Mouse (Mus musculus) heart, embryonic 14.5 days (tissue): ENCODE results near the gene Epn3. TPM values are rescaled to one million over a fixed set of nuclear protein-coding genes. Genes with fewer than 3 reads are reported as not detected.

Experiments
- ATAC-seq: fragments of 200-750 bp; cut with Nextera tagmentation; 2 replicates; pipeline ENCODE4 v1.8.0; 2017; ENCODE audit warnings: low read depth, moderate TSS enrichment; ENCODE audit not compliant: insufficient number of reproducible peaks, insufficient read depth, low FRiP score
- H3K27ac ChIP-seq, 2 experiments: fragments of 200-500 bp in 1 of 2; fragments of 300-500 bp in 1 of 2; sonication (generic) in 1 of 2; replicated peaks in 1 of 2; 2 replicates each; pipeline ENCODE4 v1.5.1; 2012 to 2014; ENCODE audit warnings: low read depth in 2 of 2, low read length in 2 of 2, control low read depth in 1 of 2, mild to moderate bottlenecking in 1 of 2, mixed read lengths in 1 of 2; ENCODE audit not compliant: control insufficient read depth in 1 of 2, insufficient read depth in 1 of 2
- H3K27me3 ChIP-seq: fragments of 300-500 bp; sonication (generic); 2 replicates; pipeline ENCODE4 v1.6.1; 2014; ENCODE audit warnings: mild to moderate bottlenecking, low read length, control low read depth; ENCODE audit not compliant: control insufficient read depth, insufficient read depth
- H3K36me3 ChIP-seq: fragments of 300-500 bp; sonication (generic); 2 replicates; pipeline ENCODE4 v1.6.1; 2014; ENCODE audit warnings: mild to moderate bottlenecking, control low read depth, low read length, mixed read lengths; ENCODE audit not compliant: control insufficient read depth, insufficient read depth
- H3K4me1 ChIP-seq, 2 experiments: fragments of 200-500 bp in 1 of 2; fragments of 300-500 bp in 1 of 2; sonication (generic) in 1 of 2; 2 replicates each; pipeline ENCODE4 v1.6.1; 2012 to 2014; ENCODE audit warnings: low read length in 2 of 2, control low read depth in 1 of 2, mixed read lengths in 1 of 2; ENCODE audit not compliant: control insufficient read depth in 2 of 2, insufficient read depth in 2 of 2
- H3K4me2 ChIP-seq: fragments of 300-500 bp; sonication (generic); 2 replicates; pipeline ENCODE4 v1.6.1; 2014; ENCODE audit warnings: mild to moderate bottlenecking, low read length
- H3K4me3 ChIP-seq, 2 experiments: fragments of 200-500 bp in 1 of 2; fragments of 300-500 bp in 1 of 2; sonication (generic) in 1 of 2; 2 replicates each; pipeline ENCODE4 v1.5.1; 2012 to 2014; ENCODE audit warnings: low read length in 2 of 2, mild to moderate bottlenecking in 2 of 2, control low read depth in 1 of 2, low read depth in 1 of 2, moderate library complexity in 1 of 2; ENCODE audit not compliant: control insufficient read depth in 1 of 2, insufficient read depth in 1 of 2
- H3K9ac ChIP-seq: fragments of 300-500 bp; sonication (generic); 2 replicates; pipeline ENCODE4 v1.6.1; 2014; ENCODE audit warnings: mild to moderate bottlenecking, low read length
- H3K9me3 ChIP-seq: fragments of 300-500 bp; sonication (generic); 2 replicates; pipeline ENCODE4 v1.6.1; 2016; ENCODE audit warnings: low read length, control low read depth; ENCODE audit not compliant: control insufficient read depth
- WGBS: fragments of 180-500 bp; shearing (Covaris S2); extraction: QIAGEN DNeasy Blood & Tissue Kit; methylation state at CpG from one replicate; pipeline ENCODE4 v1.1.7; 2014; 5-methylcytosine and 5-hydroxymethylcytosine counted together
- polyA plus RNA-seq: library from polyadenylated mRNA; unstranded; fragments of >200 nt; fragmentation: Nextera tagmentation; extraction: Ambion mirVana; gene quantifications from 2 replicates; pipeline ENCODE4 v1.2.1, GENCODE M21; 2014

The Epn3 gene
- polyA plus RNA-seq, 1 experiment from 2014 or later, result 11.4 TPM

DNA sequence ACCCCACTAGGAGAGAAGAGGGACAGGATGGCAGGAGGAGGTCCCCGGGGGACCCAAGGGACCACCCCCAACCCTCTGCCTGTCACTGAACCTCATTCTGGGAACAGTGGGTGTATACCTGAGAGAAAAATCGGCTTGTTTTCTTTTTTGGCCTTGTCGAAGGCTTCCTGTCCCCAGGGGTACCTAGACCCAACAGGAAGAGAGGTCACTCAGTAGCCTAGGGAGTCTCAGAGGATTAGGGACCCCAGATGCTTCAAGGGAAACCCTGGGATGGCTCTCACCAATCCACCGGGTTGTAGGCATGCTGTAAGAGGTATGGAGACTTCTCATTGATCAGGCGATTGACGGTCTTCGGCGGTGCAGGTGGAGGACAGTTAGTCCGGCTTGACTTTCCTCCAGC, 15.1 kb downstream of the Epn3 start:
- Histone ChIP-seq H3K27ac (no peak overlapping the region), H3K36me3 (no peaks in the 10 kb centered on the region), H3K4me3 (no peak overlapping the region), H3K4me1 (peaks cover 0 to 3% of the 10 kb centered on the region in 2 experiments; a peak in 1 of 4 replicates), H3K4me2 (no peak overlapping the region), H3K27me3 (peaks cover 13% of the 10 kb centered on the region), H3K9me3 (no peaks in the 10 kb centered on the region), H3K9ac (no peak overlapping the region)
- no peak for ATAC-seq
- 87% methylated on average over 9 of the region's 9 CpGs for WGBS

DNA sequence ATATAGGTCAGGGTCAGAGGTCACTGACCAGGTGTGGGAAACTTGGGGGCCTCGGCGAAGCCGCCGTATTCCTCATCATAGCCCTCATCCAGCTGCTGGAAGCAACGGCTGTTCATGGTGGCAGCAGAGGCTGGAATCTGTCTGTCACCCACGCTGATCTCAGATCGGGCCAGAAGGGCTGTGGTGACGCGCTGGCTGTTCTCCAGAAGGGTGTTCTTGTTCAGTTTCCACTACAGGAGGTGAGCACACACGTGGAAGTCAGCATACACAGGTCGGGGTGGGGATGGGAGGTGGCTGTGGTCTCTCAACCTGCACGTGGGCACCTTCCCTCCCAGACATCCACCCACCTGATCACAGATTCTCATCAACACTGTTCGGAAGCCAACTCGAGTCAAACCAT, 15.9 kb downstream of the Epn3 start:
- H3K9ac ChIP-seq, result no peak overlapping the region
- H3K9me3 ChIP-seq, result no peaks in the 10 kb centered on the region
- H3K36me3 ChIP-seq, result no peaks in the 10 kb centered on the region
- no peak overlapping the region for H3K27ac ChIP-seq
- 0 out of 4 replicates have a peak, but pooled peaks cover 0 to 3% of the 10 kb centered on the region in 2 experiments for H3K4me1 ChIP-seq
- ATAC-seq, result no peak
- 74% methylated on average over 14 of the region's 14 CpGs for WGBS
- no peak overlapping the region for H3K4me3 ChIP-seq
- no peak overlapping the region for H3K4me2 ChIP-seq
- H3K27me3 ChIP-seq, result peaks cover 16% of the 10 kb centered on the region

DNA sequence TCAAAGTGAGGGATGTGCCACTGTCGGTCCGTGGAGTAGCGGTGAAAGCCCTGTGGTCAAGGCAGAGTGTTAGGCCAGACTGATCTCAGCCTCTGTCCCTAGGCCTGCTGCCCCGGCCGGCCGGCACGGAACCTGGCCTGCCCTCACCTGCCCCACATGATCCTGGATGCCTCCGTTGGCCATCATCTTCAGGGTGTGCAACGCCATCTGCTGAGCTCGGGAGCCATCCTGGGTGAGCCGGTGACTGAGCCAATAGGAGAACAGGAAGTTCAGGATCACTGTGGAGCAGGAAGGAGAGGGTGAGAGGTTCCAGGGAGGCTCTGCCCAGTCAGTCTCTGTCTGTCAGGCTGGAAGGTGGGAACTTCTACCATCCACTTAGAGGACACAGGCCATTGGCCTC, 16.3 kb downstream of the Epn3 start:
- 75% methylated on average over 11 of the region's 11 CpGs for WGBS
- ATAC-seq, result no peak

DNA sequence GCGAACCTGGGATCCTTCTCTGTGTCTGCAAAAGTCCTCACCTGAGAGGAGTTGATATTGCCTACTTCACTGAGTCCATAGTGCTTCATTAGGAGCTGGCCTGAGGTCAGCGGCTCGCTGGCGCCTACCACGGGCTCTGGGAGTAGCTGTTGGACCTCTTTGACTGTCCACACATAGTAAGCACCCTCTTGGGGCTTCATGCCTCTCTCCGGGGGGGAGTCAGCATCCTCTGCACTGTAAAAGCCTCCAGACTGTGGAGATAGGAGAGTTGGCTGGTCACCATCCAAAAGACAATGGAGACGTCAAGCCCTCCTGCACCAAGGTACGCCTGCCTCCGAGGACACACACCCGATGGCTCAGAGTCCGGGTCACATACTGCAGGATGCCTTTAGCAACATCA, 17.0 kb downstream of the Epn3 start:
- no peak overlapping the region for H3K9ac ChIP-seq
- H3K36me3 ChIP-seq, result no peaks in the 10 kb centered on the region
- 0 out of 4 replicates have a peak, but pooled peaks cover 0 to 3% of the 10 kb centered on the region in 2 experiments for H3K4me1 ChIP-seq
- H3K9me3 ChIP-seq, result no peaks in the 10 kb centered on the region
- WGBS, result 92% methylated on average over 11 of the region's 11 CpGs
- peaks cover 27% of the 10 kb centered on the region for H3K27me3 ChIP-seq
- no peak overlapping the region for H3K4me3 ChIP-seq
- no peak for ATAC-seq
- no peak overlapping the region for H3K27ac ChIP-seq
- no peak overlapping the region for H3K4me2 ChIP-seq

More for the DNA sequence above, 16.3 kb downstream of the Epn3 start:
- no peaks in the 10 kb centered on the region for H3K36me3 ChIP-seq
- H3K9me3 ChIP-seq, result no peaks in the 10 kb centered on the region
- no peak overlapping the region for H3K9ac ChIP-seq
- H3K4me1 ChIP-seq, result 0 out of 4 replicates have a peak, but pooled peaks cover 0 to 3% of the 10 kb centered on the region in 2 experiments
- no peak overlapping the region for H3K4me2 ChIP-seq
- no peak overlapping the region for H3K27ac ChIP-seq
- H3K27me3 ChIP-seq, result peaks cover 20% of the 10 kb centered on the region
- H3K4me3 ChIP-seq, result no peak overlapping the region

DNA sequence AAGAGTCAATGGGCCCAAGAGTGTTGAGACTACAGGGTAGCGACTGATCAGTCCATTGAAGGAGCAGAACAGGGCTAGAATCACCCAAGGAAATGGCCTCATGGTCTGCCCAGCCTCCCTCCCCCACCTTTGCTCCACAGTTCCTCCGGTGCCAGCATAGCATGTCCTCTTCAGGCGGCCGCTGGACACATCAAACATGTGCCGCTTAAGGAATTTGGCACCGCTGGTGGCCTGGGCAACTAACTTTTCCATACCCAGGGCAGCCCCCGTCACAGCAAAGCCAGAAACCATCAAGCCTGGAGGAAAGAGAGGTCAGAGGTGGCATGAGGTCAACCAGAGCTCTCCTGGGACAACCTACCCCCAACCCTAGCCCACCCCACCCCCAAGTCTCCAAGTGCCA, 17.8 kb downstream of the Epn3 start:
- H3K27me3 ChIP-seq, result peaks cover 34% of the 10 kb centered on the region
- H3K27ac ChIP-seq, result no peak overlapping the region
- no peaks in the 10 kb centered on the region for H3K36me3 ChIP-seq
- 93% methylated on average over 7 of the region's 7 CpGs for WGBS
- no peak for ATAC-seq
- no peak overlapping the region for H3K4me2 ChIP-seq
- H3K4me1 ChIP-seq, result 0 out of 4 replicates have a peak, but pooled peaks cover 0 to 3% of the 10 kb centered on the region in 2 experiments
- no peak overlapping the region for H3K9ac ChIP-seq
- H3K9me3 ChIP-seq, result no peaks in the 10 kb centered on the region
- no peak overlapping the region for H3K4me3 ChIP-seq

DNA sequence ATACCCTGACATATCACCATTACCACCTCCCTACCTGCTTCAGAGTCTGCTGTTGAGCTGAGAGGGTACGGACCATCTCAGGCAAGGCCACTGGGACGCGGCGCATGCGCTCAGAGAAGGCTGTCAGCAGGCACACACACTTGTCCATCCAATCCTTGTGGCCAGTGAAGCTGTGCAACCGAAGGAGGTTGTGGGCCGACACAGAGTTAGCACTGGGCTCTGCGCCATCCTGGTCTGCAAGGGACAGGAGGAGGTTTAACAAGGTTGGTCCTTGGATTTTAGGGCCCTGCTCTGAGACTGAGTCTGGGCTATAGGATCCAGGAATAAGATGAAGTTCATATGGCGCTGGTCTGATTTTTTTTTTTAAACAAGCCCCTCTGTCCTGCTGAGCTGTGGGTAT, 19.4 kb downstream of the Epn3 start:
- WGBS, result 76% methylated on average over 9 of the region's 9 CpGs
- H3K9ac ChIP-seq, result no peak overlapping the region
- H3K4me3 ChIP-seq, result no peak overlapping the region
- ATAC-seq, result no peak
- H3K9me3 ChIP-seq, result no peaks in the 10 kb centered on the region
- H3K4me1 ChIP-seq, result peaks cover 0 to 7% of the 10 kb centered on the region in 2 experiments; a peak in 1 of 4 replicates
- no peaks in the 10 kb centered on the region for H3K36me3 ChIP-seq
- H3K27me3 ChIP-seq, result peaks cover 40% of the 10 kb centered on the region
- no peak overlapping the region for H3K27ac ChIP-seq
- no peak overlapping the region for H3K4me2 ChIP-seq

DNA sequence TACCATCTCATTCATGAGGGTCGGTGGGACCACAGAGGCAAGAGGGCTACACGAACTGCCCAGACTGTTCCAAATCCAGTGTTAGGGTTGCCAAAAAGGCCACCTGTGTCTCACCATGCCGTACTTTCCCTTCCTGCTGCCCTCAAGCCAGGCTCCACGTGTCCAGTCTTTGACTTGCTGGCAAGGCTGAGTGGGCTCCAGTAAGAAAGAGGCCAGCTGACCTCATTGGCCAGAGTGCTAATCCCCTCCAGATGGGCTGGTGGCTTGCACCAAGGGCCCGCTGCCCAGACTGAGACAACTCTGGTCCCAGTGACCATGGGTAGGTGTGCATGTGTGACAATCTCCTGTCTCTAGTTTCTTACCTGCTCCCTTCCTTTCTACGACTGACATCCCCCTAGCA, 22.1 kb downstream of the Epn3 start:
- H3K9ac ChIP-seq, result no peak overlapping the region
- ATAC-seq, result no peak

DNA sequence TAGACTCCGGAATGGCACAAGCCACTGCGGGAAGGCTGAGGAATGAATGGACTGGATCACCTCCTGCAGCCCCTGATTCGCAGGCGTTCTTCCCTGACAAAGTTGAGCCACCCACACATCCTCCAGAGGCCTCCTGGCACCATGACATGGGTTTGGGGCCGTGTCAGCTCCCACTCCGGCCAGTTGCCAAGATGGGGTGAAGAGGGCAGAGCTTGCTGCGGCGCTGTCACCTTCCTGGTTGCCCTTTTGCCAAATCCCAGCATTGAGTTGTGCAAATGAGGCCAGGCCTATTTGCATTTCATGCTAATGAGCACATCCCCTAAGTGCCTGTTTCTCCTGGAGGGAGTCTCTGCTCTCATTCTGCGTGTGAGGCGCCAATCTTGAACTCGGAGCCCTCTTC, 24.1 kb downstream of the Epn3 start:
- Histone ChIP-seq H3K4me1 (peaks cover 18 to 35% of the 10 kb centered on the region in 2 experiments), H3K9ac (no peak overlapping the region), H3K27me3 (peaks cover 73% of the 10 kb centered on the region), H3K36me3 (no peaks in the 10 kb centered on the region), H3K4me3 (no peak overlapping the region), H3K9me3 (no peaks in the 10 kb centered on the region), H3K27ac (no peak overlapping the region), H3K4me2 (no peak overlapping the region)
- no peak for ATAC-seq
- 18% methylated on average over 11 of the region's 11 CpGs for WGBS

More for the DNA sequence above, 22.1 kb downstream of the Epn3 start:
- Histone ChIP-seq H3K27me3 (peaks cover 55% of the 10 kb centered on the region), H3K4me3 (no peak overlapping the region), H3K27ac (no peak overlapping the region), H3K9me3 (no peaks in the 10 kb centered on the region), H3K36me3 (no peaks in the 10 kb centered on the region), H3K4me1 (peaks cover 7 to 24% of the 10 kb centered on the region in 2 experiments), H3K4me2 (no peak overlapping the region)
- WGBS, result 56% methylated on average over 6 of the region's 6 CpGs
